Mouse (Mus musculus) adrenal gland, adult 8-10 months (tissue): ENCODE measurements around the gene Ece1. TPM values are rescaled to one million over a fixed set of nuclear protein-coding genes. Genes with fewer than 3 reads are reported as not detected.

ENCODE experiments used
- DNase-seq: peaks from one replicate; pipeline ENCODE4 v3.0.0; 2022
- total RNA-seq, 4 experiments: library from RNA; stranded (reverse); gene quantifications; 2 replicates each; pipeline ENCODE4 v1.2.4; 2022

Ece1 gene
- total RNA-seq, 4 experiments from 2014 or later: 248 to 380 (median 315) TPM

DNA sequence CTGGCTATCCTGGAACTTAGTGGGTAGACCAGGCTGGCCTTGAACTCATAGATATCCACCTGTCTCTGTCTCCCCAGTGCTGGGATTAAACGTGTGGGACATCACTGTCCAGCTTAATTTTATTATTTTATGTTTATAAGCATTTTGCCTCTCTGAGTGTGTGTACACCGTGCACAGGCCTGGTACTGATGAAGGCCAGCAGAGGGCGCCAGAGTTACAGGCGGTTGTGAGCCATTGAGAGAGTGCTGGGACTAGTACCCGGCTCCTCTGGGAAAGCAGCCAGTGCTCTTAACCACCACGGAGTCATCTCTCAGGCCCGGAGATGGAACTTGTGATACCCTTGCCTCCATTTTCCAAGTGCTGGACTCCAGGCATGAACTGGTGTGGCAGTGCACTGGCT is 4.9 kb upstream of the Ece1 start:
- DNase-seq: no peak

- no peak for DNase-seq
These were observed 3.7 kb upstream of the Ece1 start for GRCm38 (mm10) chr4:137858371-137858770.

GRCm38 (mm10) chr4:137861461-137862011 is 501 bp upstream of the Ece1 start:
- no peak for DNase-seq

- DNase-seq: no peak
These were observed 641 bp downstream of the Ece1 start for GRCm38 (mm10) chr4:137862516-137863240.

DNA sequence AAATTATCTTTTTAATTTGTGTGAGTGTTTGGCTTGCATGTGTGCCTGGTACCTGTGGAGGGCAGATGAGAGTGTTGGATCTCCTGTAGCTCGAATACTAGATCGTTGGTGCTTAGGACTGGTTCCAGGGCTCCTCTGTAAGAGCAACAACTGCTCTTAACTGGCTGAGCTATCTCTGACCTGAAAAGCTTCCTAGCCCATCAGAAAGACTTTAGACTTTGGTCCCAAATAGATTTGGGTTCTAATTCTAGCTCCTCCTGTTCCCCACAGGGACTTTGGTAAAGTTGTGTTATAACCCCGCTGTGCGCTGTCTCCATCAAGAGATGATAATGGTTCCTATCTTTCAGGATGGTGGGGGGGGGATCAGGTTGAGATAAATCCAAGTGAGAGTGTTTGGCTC is 2.0 kb downstream of the Ece1 start:
- DNase-seq: no peak

GRCm38 (mm10) chr4:137864769-137865168 is 2.7 kb downstream of the Ece1 start:
- DNase-seq: no peak

DNA sequence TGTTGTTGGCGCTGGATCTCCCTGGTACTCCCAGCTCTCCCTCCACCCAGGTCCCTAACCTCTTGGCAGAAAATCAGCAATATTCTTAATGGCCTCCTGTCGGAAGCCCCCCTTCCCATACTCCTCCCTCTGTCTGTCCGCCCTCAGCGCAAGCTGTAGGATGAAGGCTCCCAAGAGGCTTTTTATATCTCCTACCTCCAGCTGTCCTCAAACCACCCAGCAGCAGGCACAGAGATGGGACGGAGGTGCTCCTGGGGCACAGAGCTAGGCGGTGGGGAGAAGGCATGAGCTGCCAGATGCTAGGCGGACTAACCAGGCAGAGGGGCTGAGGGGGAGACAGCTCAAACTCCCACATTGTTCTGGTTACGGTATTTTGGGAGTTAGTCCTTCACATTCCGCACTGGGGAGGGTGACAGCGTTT is 3.2 kb downstream of the Ece1 start:
- DNase-seq: no peak

- no peak for DNase-seq
These were observed 4.3 kb downstream of the Ece1 start for GRCm38 (mm10) chr4:137866206-137866863.

GRCm38 (mm10) chr4:137867225-137867624 is 5.2 kb downstream of the Ece1 start:
- no peak for DNase-seq

DNA sequence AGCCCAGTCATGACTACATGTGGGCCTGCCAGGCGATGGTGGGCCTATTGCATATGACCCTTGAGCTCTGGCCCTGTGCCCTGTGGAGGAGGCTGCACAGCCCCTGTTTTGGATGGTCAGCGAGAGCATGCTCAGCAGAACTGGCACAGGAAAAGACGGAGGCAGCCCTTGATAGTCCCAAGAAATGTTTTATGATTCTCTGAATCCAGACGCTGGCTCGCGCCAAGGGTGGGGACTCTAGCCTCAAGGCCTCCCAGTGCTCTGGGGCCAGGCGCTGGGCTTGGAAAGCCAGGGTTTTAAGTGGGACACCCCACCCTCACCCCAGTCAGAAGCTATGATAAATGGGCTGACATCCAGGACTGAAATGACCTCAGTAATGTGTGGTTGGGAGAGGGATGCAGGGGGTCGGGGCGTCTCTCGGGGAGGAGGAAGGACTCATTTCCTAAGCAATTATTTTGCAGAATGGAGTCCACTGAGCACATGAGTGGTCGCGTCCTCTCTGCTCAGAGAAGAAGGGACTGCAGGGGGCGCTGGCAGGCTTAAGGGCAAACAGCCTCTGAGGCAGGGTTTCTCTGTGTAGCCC is 5.7 kb downstream of the Ece1 start:
- DNase-seq: peak; percentile 71

- no peak for DNase-seq
These were observed 7.7 kb downstream of the Ece1 start for GRCm38 (mm10) chr4:137869667-137870274.

DNA sequence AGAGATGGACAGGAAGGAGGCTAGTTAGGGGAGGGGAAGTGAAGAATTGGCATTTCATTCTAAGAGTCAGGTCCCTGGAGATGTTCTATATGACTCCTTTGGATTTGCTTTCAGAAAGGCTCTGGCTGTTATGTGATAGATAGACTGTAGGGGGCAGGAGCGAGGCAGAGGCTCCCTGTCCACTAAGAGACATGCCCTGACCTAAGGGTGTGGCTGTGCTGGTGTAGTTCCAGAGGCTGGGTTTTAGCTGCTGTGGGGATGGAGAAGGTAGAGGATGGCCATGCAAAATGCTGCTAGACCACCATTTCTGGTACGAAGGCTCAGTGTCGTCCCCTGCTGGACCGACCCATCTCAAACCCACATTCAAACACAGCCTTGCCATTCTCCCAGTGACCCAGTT is 8.9 kb downstream of the Ece1 start:
- DNase-seq: no peak

GRCm38 (mm10) chr4:137871431-137871830 is 9.4 kb downstream of the Ece1 start:
- no peak for DNase-seq

- no peak for DNase-seq
These were observed 12.3 kb downstream of the Ece1 start for GRCm38 (mm10) chr4:137874337-137874736.

DNA sequence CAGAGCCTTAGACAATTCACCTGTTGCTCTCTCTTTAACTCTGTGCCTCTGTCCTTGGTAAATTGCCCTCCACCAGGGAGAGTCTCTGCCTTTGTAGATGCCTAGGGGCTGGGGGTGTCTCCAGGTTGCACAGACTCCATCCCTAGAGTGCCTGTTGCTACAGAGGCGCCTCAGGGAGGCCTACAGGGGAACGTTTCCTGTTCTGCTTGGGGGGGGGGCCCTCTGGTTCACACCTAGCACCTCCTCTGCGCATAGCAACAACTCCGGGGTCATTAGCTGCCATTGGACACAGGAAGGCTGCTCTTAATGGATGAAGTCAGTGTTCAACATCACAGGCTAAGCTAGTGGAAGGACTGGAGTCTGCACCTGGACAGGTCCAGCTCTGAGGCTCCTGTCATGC is 12.8 kb downstream of the Ece1 start:
- DNase-seq: no peak

- no peak for DNase-seq
These were observed 13.5 kb downstream of the Ece1 start for GRCm38 (mm10) chr4:137875466-137876092.

DNA sequence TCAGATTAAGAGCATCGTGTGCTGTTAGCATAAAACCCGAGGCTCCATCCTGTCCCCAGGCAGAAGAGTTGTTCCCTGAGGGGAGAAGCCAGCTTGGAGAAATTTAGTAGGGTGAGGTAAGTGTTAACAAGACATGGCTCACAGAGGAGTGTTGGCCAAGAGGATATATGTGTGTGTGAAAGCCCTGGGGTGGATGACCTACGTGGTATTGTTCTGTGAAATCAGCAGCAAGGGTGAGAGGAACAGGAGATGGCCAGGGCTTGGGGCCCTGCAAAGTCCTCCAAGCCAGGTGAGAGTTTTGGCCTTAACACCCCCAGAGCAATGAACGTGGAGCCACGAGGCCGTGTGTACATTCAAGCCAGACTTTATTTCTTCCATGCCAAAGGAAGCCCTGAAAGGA is 14.8 kb downstream of the Ece1 start:
- DNase-seq: no peak

DNA sequence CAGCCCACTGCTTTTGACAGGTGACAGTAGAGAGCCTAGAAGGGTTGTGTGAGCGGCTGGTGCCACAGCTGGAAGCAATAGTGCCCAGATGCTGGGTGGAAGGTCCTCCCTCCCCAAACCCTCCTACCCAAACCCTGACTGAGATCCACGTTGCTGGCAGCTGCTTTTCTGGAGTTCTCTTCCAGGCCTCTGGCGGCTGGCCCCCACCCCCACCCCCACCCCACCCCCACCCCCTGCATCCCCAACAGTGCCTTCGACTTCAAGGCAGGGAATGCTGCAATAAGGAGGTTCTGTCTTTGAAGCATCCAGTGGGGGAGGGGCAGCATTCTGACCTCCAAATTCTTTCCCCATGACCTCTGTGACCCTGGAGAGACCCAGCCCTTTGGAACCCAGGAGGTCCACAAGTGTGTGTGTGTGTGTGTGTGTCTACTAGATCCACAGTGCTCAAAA is 15.4 kb downstream of the Ece1 start:
- DNase-seq: no peak

DNA sequence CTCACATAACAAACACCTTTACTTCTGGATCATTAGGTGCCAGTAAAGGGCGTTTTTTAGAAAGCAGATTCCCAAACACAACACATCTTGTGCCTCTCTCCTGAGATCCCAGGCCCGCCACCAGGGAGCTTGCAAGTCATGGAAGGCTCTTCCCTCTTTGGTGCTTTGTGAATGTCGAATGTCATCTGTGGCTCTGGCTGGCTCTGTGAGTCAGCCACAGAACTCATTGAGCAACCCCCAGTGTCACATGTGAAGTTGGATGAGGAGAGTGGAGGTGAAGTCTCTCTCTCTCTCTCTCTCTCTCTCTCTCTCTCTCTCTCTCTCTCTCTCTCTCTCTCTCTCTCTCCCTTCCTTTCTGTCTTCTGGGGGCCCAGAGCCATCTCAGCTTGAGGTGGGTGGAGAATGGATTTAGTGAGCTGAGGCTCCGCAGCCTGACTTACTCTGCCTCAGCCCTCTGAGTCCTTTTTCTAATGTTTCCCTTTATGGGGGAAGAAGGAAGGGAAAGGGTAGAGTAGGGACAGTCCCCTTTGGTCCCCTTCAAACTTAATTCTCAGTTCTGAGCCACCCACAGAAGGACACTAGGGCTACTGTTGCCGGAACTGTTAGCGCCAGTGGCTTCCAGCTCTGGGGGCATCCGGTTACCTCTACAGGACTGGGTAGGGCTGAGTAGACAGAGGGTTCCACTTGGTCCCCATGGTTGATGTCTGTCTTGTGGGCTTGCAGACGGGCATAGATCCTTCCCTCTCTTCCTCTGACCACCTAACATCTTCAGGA is 17.5 kb downstream of the Ece1 start:
- DNase-seq: peak; percentile 67

GRCm38 (mm10) chr4:137881445-137881844 is 19.4 kb downstream of the Ece1 start:
- no peak for DNase-seq

DNA sequence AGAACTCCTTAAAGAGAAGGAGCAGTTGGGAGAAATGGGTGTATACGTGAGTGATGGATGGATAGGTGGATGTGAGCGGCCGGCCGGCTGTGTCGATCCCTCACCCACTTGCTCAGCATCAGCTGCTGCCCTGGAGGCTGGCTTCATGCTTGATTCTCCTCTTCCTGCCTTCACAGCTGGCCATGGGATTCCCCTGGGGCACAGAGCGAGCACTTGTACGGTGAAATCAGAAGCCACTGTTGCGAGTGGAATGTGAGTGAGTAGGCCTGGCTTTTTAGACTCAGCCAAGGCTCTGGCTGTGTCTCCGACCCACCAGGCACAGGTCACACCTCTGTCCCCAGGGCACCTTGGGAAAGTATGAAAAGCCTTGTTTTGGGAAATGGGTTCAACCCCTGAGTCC is 20.6 kb downstream of the Ece1 start:
- DNase-seq: no peak
